Mouse (Mus musculus): ENCODE data around the gene Usp43. TPM values are rescaled to one million over a fixed set of nuclear protein-coding genes. Genes with fewer than 3 reads are reported as not detected.
A peak's percentile ranks its signal among the peaks of the same experiment; 100 is the strongest.

The Usp43 gene
- total RNA-seq, 2 experiments from 2014 or later: 1.5 to 1.7 TPM

DNA sequence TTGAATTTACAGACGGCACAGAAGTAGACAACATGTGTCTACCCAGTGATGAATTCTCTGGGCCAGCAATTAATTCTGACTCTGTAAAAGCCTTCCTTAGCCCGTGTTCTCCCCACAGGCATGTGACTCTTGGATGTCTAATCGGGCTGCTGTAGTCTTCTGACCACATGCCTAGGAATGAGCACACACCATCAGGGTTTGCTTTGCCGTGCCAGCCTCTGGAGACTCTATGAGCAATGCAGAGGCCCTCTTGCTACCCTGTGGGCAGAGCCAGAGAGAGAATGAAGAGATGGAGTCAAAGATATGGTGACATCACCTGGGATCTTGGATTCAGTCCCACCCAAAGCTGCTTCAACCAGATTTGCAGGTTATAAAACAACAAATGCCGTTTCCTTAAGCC lies 10.9 kb downstream of the Usp43 start:
- no peak for DNase-seq (ENCODE audit: low spot score in 2 of 2)

DNA sequence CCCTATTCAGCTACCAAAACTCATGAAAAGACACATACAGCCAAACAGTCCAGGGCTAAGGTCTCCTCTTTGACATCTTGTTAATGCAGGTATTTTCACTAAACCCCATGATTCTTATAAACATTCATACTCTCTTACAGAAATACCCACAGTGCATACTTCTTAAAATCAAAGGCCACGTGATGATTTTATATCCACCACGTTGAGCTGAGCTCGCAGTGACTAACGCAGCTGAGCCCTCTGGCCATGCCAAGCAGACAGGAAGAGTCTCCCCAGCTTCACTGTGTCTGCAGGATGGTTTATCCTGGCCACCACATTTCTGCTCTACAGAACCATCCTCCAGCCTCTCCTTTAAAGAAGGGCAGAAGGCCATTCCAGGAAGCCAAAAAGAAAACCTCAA lies 18.2 kb downstream of the Usp43 start:
- DNase-seq (ENCODE audit: low spot score in 2 of 2): no peak

- DNase-seq (ENCODE audit: low spot score in 2 of 2): peak; percentile 39 to 71
Observed at GRCm38 (mm10) chr11:67897064-67897560, 24.8 kb downstream of the Usp43 start.

GRCm38 (mm10) chr11:67895641-67896040 lies 26.3 kb downstream of the Usp43 start:
- DNase-seq (ENCODE audit: low spot score in 2 of 2): no peak

- no peak for DNase-seq (ENCODE audit: low spot score in 2 of 2)
Observed at GRCm38 (mm10) chr11:67888521-67888920, 33.4 kb downstream of the Usp43 start.

DNA sequence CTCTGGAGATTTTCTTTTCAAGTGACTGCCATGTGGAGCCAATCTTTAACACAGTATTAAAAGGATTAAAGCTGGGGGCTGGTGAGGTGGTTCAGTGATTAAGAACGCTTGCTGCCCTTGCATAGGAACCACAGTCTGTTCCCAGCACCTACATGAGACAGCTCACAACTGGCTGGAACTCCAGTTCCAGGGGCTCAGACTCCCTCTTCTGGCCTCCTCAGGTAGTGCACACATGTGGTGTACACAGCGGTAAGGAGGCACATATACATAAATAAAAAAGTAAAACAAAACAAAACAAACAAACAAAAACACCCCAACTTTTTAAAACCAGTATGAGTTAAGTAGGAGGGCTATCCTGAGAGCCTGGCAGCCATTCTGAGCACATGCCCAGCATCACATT lies 36.0 kb downstream of the Usp43 start:
- DNase-seq (ENCODE audit: low spot score in 2 of 2): no peak

- no peak for DNase-seq (ENCODE audit: low spot score in 2 of 2)
Observed at GRCm38 (mm10) chr11:67865521-67866197, 56.3 kb downstream of the Usp43 start.

DNA sequence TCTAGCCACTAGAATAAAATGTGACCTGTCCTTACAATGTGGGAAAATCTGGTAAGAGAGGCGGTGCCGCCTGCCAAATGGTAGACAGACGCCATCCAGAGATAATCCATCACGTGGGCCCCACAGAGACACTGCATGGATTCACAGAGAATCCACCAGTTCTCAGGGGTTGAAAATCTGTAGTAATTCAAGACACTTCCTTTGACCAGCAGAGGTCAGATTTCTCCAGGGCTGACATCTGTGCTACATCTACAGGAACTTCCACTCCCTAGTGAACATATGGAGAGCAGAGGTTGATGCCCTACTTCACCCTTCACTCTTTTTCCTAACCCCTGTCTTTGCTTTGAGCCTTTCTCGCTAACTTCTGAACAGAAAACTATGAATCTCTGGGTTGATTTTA lies 56.9 kb downstream of the Usp43 start:
- DNase-seq (ENCODE audit: low spot score in 2 of 2): no peak

- DNase-seq (ENCODE audit: low spot score in 2 of 2): no peak
Observed at GRCm38 (mm10) chr11:67861399-67861838, 60.5 kb downstream of the Usp43 start.

DNA sequence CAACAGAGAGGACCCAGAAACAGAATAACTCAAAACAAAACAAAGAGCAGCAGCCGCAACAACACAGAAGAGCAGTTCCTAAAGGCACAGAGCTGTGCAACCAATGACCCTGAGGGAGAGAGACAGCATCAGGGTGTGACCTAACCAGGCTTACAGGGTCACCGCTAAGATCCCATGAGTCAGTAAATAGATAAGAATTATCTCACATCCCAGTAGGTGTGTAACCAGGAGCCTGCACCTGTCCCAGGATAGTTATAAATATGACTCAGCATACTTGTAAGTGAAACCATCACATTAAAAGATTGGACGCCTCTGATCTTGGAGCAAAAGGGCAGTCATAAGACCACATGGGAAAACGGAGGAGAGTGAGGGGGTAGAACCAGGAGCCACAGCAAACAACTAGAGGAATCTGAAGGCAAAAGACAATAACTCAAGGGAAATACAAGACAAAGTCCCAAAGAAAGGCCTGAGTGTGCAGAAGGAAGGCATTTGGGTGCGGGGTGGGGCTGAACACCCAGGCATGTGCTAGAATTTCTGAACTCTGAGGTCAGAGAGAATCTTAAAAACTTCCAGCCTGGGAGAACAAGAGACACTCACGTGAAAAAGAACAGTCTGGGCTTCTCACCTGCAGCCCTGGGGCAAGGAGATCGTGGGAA lies 61.1 kb downstream of the Usp43 start:
- no peak for DNase-seq (ENCODE audit: low spot score in 2 of 2)

DNA sequence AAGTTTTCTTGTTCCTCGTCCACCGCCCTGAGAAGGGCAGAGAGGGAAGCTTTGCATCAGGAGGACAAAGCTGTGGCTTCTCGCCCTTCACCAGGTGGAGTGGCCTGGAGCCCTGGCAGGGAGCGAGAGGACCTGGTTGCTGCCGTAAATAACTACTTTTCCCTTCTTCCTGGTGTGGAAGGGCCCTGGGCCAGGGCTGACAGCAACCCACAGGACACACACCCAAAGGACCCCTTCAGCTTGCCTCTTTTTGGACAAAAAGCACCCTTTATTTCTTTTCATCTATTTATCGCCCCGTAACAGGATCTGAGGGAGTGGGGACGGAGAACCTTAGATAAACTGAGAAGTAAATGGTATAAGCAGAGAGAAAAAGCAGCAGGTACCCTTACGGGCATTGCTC lies 63.4 kb downstream of the Usp43 start:
- DNase-seq (ENCODE audit: low spot score in 2 of 2): no peak

DNA sequence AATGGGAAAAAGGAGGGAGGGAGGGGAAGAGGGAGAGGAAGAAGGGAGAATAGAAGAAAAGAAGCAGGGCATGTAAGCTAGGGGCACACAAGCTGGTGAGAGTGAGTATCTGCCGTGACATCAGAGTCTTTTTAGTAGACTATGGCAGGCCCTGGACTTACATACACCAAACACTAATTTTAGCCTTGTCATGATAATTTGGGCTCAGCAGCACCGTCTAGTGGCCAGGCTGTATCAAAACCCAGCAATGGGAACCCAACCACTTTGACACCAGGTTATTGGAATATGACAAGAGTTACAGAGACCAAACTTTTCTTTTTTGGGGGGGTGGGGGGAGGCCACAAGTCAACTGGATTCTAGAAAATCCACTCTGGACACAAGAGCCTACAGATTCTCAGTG lies 66.9 kb downstream of the Usp43 start:
- DNase-seq (ENCODE audit: low spot score in 2 of 2): peak in 1 of 2 experiments; percentile 34

- DNase-seq (ENCODE audit: low spot score in 2 of 2): no peak
Observed at GRCm38 (mm10) chr11:67853996-67854395, 68.0 kb downstream of the Usp43 start.

DNA sequence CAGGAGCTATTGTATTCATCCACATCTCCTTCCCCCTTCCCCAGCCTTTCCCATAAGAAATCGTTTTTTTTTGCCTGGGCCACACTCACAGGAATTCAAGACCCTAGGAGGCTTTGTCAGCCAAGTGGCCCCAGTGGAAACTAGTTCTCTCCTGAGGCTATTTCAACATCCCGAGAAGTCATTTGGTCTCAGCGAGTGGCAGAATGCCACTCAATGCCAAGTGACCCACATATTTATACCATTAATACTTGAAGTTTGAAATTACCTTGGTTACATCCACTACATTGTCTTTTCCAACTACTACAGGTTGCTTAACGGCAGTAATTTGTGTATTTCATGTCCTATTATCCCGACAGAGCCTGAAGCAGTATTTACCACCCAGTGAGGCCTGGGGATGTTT lies 70.2 kb downstream of the Usp43 start:
- no peak for DNase-seq (ENCODE audit: low spot score in 2 of 2)

DNA sequence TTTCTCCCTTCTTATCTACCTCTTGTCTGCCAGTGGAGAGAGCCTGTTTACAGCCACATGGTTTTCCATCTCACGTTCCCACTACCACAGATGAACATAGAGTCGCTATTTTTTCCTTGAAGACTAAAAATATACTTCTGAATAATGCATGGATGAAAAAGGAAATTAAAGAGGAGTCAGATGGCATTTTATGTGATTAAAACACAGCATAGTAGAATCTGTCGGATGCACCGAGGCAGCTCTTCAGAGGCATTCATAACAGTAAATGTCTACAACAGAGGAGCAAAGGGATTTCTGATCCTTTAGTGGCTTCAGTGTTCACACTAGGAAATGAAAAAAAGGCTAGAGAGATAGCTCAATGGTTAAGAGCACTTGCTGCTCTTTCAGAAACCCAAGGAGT lies 76.8 kb downstream of the Usp43 start:
- DNase-seq (ENCODE audit: low spot score in 2 of 2): no peak

GRCm38 (mm10) chr11:67839810-67840209 lies 82.1 kb downstream of the Usp43 start:
- no peak for DNase-seq (ENCODE audit: low spot score in 2 of 2)

GRCm38 (mm10) chr11:67835408-67836078 lies 86.4 kb downstream of the Usp43 start:
- no peak for DNase-seq (ENCODE audit: low spot score in 2 of 2)

- no peak for DNase-seq (ENCODE audit: low spot score in 2 of 2)
Observed at GRCm38 (mm10) chr11:67831820-67832219, 90.1 kb downstream of the Usp43 start.

- DNase-seq (ENCODE audit: low spot score in 2 of 2): no peak
Observed at GRCm38 (mm10) chr11:67829530-67829929, 92.4 kb downstream of the Usp43 start.

DNA sequence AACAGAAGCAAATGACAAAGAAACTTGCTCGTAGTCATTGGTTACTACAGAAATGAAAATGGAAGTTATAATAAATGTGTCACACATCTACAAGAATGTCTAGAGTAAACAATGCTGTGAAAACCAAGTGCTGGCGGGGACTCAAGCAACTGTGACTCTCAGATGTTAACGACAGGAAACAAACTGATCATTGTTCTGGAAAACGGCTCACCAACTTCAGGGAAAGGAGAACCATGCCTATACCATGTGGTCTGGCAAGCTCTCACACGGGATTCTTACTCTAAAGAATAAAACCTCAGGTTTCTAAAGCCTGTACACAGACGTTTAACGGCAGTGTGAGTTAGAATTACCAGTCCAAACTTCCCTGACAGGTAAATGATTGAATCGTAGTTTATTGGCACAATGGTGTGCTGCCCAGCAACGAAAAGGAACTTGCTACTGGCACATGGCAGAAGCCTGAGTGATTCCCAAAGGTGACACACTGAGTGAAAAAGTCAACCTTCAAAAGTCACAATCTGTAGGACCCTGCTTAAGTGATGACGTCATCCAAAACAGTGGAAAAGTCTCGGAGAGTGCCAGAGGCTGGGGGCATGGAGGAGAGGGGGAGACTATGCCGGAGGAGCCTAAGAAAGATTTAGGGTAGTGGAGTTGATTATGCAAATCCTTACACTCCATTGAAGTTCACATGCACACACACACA lies 93.4 kb downstream of the Usp43 start:
- no peak for DNase-seq (ENCODE audit: low spot score in 2 of 2)

GRCm38 (mm10) chr11:67821560-67821959 lies 100.4 kb downstream of the Usp43 start:
- no peak for DNase-seq (ENCODE audit: low spot score in 2 of 2)

DNA sequence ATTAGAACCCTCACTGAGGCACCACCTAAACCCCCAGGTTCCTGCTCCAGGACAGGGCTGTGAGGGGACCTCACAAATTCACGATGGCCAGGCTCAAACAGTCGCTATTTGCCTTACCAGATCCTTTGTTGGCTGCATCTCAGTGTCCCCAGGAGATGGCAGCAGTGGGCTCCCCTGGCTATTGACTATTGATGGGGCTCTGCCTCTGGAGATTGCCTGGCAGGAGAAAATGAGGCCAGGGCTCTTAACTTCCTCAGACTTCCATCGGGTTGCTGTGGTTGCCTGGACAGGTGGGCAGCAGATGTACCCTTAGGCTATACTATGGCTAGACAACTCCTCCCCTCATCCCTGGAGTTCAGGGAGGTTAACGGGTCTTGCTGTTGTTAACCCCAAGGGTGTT lies 101.7 kb downstream of the Usp43 start:
- peak in 1 of 2 experiments; percentile 36 for DNase-seq (ENCODE audit: low spot score in 2 of 2)
